Mouse (Mus musculus) MEL (cell line): ENCODE data around the gene Olfr522. TPM values are rescaled to one million over a fixed set of nuclear protein-coding genes. Genes with fewer than 3 reads are reported as not detected.

Experiments used
- DNase-seq: peaks from one replicate; pipeline ENCODE4 v3.0.0; 2011; ENCODE audit warnings: low read depth, low spot score
- H3K27ac ChIP-seq: 2 replicates; pipeline ENCODE4 v1.5.1; 2012; ENCODE audit warnings: low read depth, mild to moderate bottlenecking, control low read depth, low read length, moderate library complexity; ENCODE audit not compliant: control insufficient read depth
- H3K27me3 ChIP-seq, 2 experiments: fragments of 150-350 bp in 1 of 2; sonication (generic) in 1 of 2; 2 replicates each; pipeline ENCODE4 v1.6.1; 2012; ENCODE audit warnings: low read length in 2 of 2, mild to moderate bottlenecking in 2 of 2, improper control_type of control experiment in 1 of 2, moderate library complexity in 1 of 2; ENCODE audit not compliant: insufficient read depth in 2 of 2, control insufficient read depth in 1 of 2
- H3K36me3 ChIP-seq, 2 experiments: 2 replicates each; pipeline ENCODE4 v1.6.1; 2012 to 2014; ENCODE audit warnings: low read length in 2 of 2, improper control_type of control experiment in 1 of 2, inconsistent platforms in 1 of 2, mild to moderate bottlenecking in 1 of 2; ENCODE audit not compliant: insufficient read depth in 2 of 2, control insufficient read depth in 1 of 2
- H3K4me1 ChIP-seq, 2 experiments: fragments of 150-350 bp in 1 of 2; sonication (generic) in 1 of 2; 2 replicates each; pipeline ENCODE4 v1.6.1; 2012; ENCODE audit warnings: low read length in 2 of 2, improper control_type of control experiment in 1 of 2, mild to moderate bottlenecking in 1 of 2; ENCODE audit not compliant: insufficient read depth in 2 of 2, control insufficient read depth in 1 of 2
- H3K4me3 ChIP-seq, 2 experiments: fragments of 150-350 bp in 1 of 2; sonication (generic) in 1 of 2; 2 replicates each; pipeline ENCODE4 v1.5.1; 2012; ENCODE audit warnings: low read depth in 2 of 2, low read length in 2 of 2, mild to moderate bottlenecking in 2 of 2, moderate library complexity in 2 of 2, control low read depth in 1 of 2, improper control_type of control experiment in 1 of 2; ENCODE audit not compliant: control insufficient read depth in 1 of 2, insufficient read depth in 1 of 2
- H3K79me2 ChIP-seq: 2 replicates; pipeline ENCODE4 v1.6.1; 2012; ENCODE audit warnings: mild to moderate bottlenecking, low read length, moderate library complexity; ENCODE audit not compliant: control insufficient read depth, poor library complexity, insufficient read depth
- H3K9ac ChIP-seq: 2 replicates; pipeline ENCODE4 v1.6.1; 2012; ENCODE audit warnings: low read depth, mild to moderate bottlenecking, control low read depth, low read length, moderate library complexity; ENCODE audit not compliant: control insufficient read depth, poor library complexity, severe bottlenecking
- H3K9me3 ChIP-seq: fragments of 150-350 bp; sonication (generic); replicated peaks from 2 replicates; pipeline ENCODE4 v1.6.1; 2012; ENCODE audit warnings: mild to moderate bottlenecking, low read length, improper control_type of control experiment, moderate library complexity; ENCODE audit not compliant: insufficient read depth
- CHD1 ChIP-seq: IDR thresholded peaks from 2 replicates; pipeline ENCODE4 v1.6.1; 2012; ENCODE audit warnings: low read depth, mild to moderate bottlenecking, inconsistent platforms, low read length, improper control_type of control experiment
- CHD2 ChIP-seq: IDR thresholded peaks from 2 replicates; pipeline ENCODE4 v1.6.1; 2011; ENCODE audit warnings: low read length, improper control_type of control experiment
- CTCF ChIP-seq, 3 experiments: IDR thresholded peaks in 2 of 3; conservative IDR thresholded peaks in 1 of 3; 2 replicates each; pipeline ENCODE4 v1.5.1; 2011 to 2012; ENCODE audit warnings: low read length in 3 of 3, low read depth in 2 of 3, mild to moderate bottlenecking in 2 of 3, improper control_type of control experiment in 1 of 3, inconsistent platforms in 1 of 3, mixed read lengths in 1 of 3, moderate library complexity in 1 of 3; ENCODE audit not compliant: control insufficient read depth in 1 of 3, insufficient read depth in 1 of 3, poor library complexity in 1 of 3, severe bottlenecking in 1 of 3
- ELF1 ChIP-seq: IDR thresholded peaks from 2 replicates; pipeline ENCODE4 v1.6.1; 2014; ENCODE audit warnings: low read depth, mild to moderate bottlenecking, inconsistent platforms, low read length, improper control_type of control experiment, moderate library complexity
- EP300 ChIP-seq, 2 experiments: IDR thresholded peaks; 2 replicates each; pipeline ENCODE4 v1.6.1; 2011; ENCODE audit warnings: improper control_type of control experiment in 2 of 2, low read length in 2 of 2, low read depth in 1 of 2, mild to moderate bottlenecking in 1 of 2
- ETS1 ChIP-seq: IDR thresholded peaks from 2 replicates; pipeline ENCODE4 v1.6.1; 2012; ENCODE audit warnings: low read depth, mild to moderate bottlenecking, inconsistent platforms, low read length, improper control_type of control experiment, moderate library complexity
- GABPA ChIP-seq: IDR thresholded peaks from 2 replicates; pipeline ENCODE4 v1.6.1; 2012; ENCODE audit warnings: low read depth, mild to moderate bottlenecking, inconsistent platforms, low read length, improper control_type of control experiment, moderate library complexity
- JUND ChIP-seq: IDR thresholded peaks from 2 replicates; pipeline ENCODE4 v1.6.1; 2011; ENCODE audit warnings: low read depth, mild to moderate bottlenecking, improper control_type of control experiment, low read length
- KAT2A ChIP-seq: conservative IDR thresholded peaks from 2 replicates; pipeline ENCODE4 v1.6.1; 2012; ENCODE audit warnings: low read depth, low read length, improper control_type of control experiment, inconsistent platforms
- MAFK ChIP-seq: IDR thresholded peaks from 2 replicates; pipeline ENCODE4 v1.6.1; 2011; ENCODE audit warnings: low read depth, mild to moderate bottlenecking, low read length, improper control_type of control experiment, borderline replicate concordance
- MEF2A ChIP-seq: IDR thresholded peaks from 2 replicates; pipeline ENCODE4 v1.6.1; 2014; ENCODE audit warnings: low read depth, mild to moderate bottlenecking, inconsistent platforms, low read length, improper control_type of control experiment; ENCODE audit not compliant: poor library complexity, insufficient replicate concordance, severe bottlenecking; ENCODE audit errors: extremely low read depth
- MYB ChIP-seq: IDR thresholded peaks from 2 replicates; pipeline ENCODE4 v1.6.1; 2011; ENCODE audit warnings: mild to moderate bottlenecking, low read depth, low read length, improper control_type of control experiment
- MYC ChIP-seq: IDR thresholded peaks from 2 replicates; pipeline ENCODE4 v1.6.1; 2011; ENCODE audit warnings: low read depth, mild to moderate bottlenecking, low read length, improper control_type of control experiment, moderate library complexity
- NELFE ChIP-seq: IDR thresholded peaks from 2 replicates; pipeline ENCODE4 v1.6.1; 2011; ENCODE audit warnings: low read depth, low read length, improper control_type of control experiment
- NRF1 ChIP-seq: IDR thresholded peaks from 2 replicates; pipeline ENCODE4 v1.6.1; 2014; ENCODE audit warnings: low read depth, mild to moderate bottlenecking, inconsistent platforms, low read length, improper control_type of control experiment, moderate library complexity; ENCODE audit not compliant: poor library complexity, insufficient read depth, severe bottlenecking
- POLR2A ChIP-seq, 2 experiments: IDR thresholded peaks; 2 replicates each; pipeline ENCODE4 v1.6.1; 2011 to 2012; ENCODE audit warnings: low read length in 2 of 2, mild to moderate bottlenecking in 2 of 2, control low read depth in 1 of 2, improper control_type of control experiment in 1 of 2, low read depth in 1 of 2, moderate library complexity in 1 of 2; ENCODE audit not compliant: control insufficient read depth in 1 of 2, insufficient read depth in 1 of 2, poor library complexity in 1 of 2
- POLR2AphosphoS2 ChIP-seq: IDR thresholded peaks from 2 replicates; pipeline ENCODE4 v1.6.1; 2011; ENCODE audit warnings: low read length, improper control_type of control experiment
- RAD21 ChIP-seq: IDR thresholded peaks from 2 replicates; pipeline ENCODE4 v1.6.1; 2011; ENCODE audit warnings: mild to moderate bottlenecking, low read depth, low read length, improper control_type of control experiment
- RCOR1 ChIP-seq: IDR thresholded peaks from 2 replicates; pipeline ENCODE4 v1.6.1; 2012; ENCODE audit warnings: low read depth, mild to moderate bottlenecking, inconsistent platforms, low read length, improper control_type of control experiment
- SIN3A ChIP-seq: IDR thresholded peaks from 2 replicates; pipeline ENCODE4 v1.6.1; 2012; ENCODE audit warnings: low read length, improper control_type of control experiment, inconsistent platforms
- SMC3 ChIP-seq: IDR thresholded peaks from 2 replicates; pipeline ENCODE4 v1.6.1; 2011; ENCODE audit warnings: low read depth, low read length, improper control_type of control experiment
- TAL1 ChIP-seq: IDR thresholded peaks from 2 replicates; pipeline ENCODE4 v1.6.1; 2012; ENCODE audit warnings: mild to moderate bottlenecking, inconsistent platforms, low read length, moderate library complexity, mixed read lengths
- TBP ChIP-seq: IDR thresholded peaks from 2 replicates; pipeline ENCODE4 v1.8.0; 2011; ENCODE audit warnings: low read depth, low read length, improper control_type of control experiment
- TCF12 ChIP-seq: IDR thresholded peaks from 2 replicates; pipeline ENCODE4 v1.6.1; 2014; ENCODE audit warnings: low read depth, mild to moderate bottlenecking, inconsistent platforms, low read length, improper control_type of control experiment, moderate library complexity
- UBTF ChIP-seq: IDR thresholded peaks from 2 replicates; pipeline ENCODE4 v1.6.1; 2012; ENCODE audit warnings: low read depth, mild to moderate bottlenecking, inconsistent platforms, low read length, improper control_type of control experiment, moderate library complexity, borderline replicate concordance; ENCODE audit not compliant: insufficient read depth
- USF1 ChIP-seq: IDR thresholded peaks from 2 replicates; pipeline ENCODE4 v1.6.1; 2014; ENCODE audit warnings: low read depth, mild to moderate bottlenecking, inconsistent platforms, low read length, improper control_type of control experiment, moderate library complexity
- USF2 ChIP-seq, 2 experiments: IDR thresholded peaks; 2 replicates each; pipeline ENCODE4 v1.6.1; 2011 to 2012; ENCODE audit warnings: improper control_type of control experiment in 2 of 2, low read length in 2 of 2, borderline replicate concordance in 1 of 2, inconsistent platforms in 1 of 2, low read depth in 1 of 2, mild to moderate bottlenecking in 1 of 2; ENCODE audit not compliant: insufficient read depth in 1 of 2
- ZC3H11A ChIP-seq: IDR thresholded peaks from 2 replicates; pipeline ENCODE4 v1.6.1; 2012; ENCODE audit warnings: low read depth, mild to moderate bottlenecking, inconsistent platforms, low read length, improper control_type of control experiment
- ZKSCAN1 ChIP-seq: IDR thresholded peaks from 2 replicates; pipeline ENCODE4 v1.6.1; 2012; ENCODE audit warnings: low read depth, mild to moderate bottlenecking, inconsistent platforms, low read length, improper control_type of control experiment, moderate library complexity
- ZMIZ1 ChIP-seq: IDR thresholded peaks from 2 replicates; pipeline ENCODE4 v1.6.1; 2012; ENCODE audit warnings: low read depth, mild to moderate bottlenecking, inconsistent platforms, low read length, improper control_type of control experiment, moderate library complexity
- ZNF384 ChIP-seq: IDR thresholded peaks from 2 replicates; pipeline ENCODE4 v1.6.1; 2012; ENCODE audit warnings: low read depth, mild to moderate bottlenecking, inconsistent platforms, low read length, improper control_type of control experiment
- polyA plus RNA-seq, 2 experiments: library from polyadenylated mRNA; stranded (reverse) in 1 of 2; unstranded in 1 of 2; fragments of >175 nt in 1 of 2; fragments of >200 nt in 1 of 2; gene quantifications; 2 replicates each; pipeline versions ENCODE4 v1.2.1 to v1.2.4; 2012; ENCODE audit warnings: low replicate concordance in 2 of 2, low read depth in 1 of 2; ENCODE audit not compliant: insufficient read length in 2 of 2, insufficient read depth in 1 of 2, missing spikeins in 1 of 2
- total RNA-seq: library from RNA; depleted of rRNA; stranded (reverse); fragments of 300-350 nt; gene quantifications from 2 replicates; pipeline ENCODE4 v1.2.3, GENCODE M21; 2012

Gene Olfr522
- total and polyA plus RNA-seq, 3 experiments: not detected

- no peaks in the 10 kb centered on the region for H3K27me3 ChIP-seq
- no peaks in the 10 kb centered on the region for H3K9me3 ChIP-seq
- no peak overlapping the region for H3K4me3 ChIP-seq
- H3K27ac ChIP-seq: no peak overlapping the region
- peaks cover 2% of the 10 kb centered on the region; the same call in 1 of the 2 replicates for H3K79me2 ChIP-seq
- TF ChIP-seq TCF12: no peak
- TF ChIP-seq SIN3A: no peak
- no peak for TF ChIP-seq ZNF384
- no peak for TF ChIP-seq USF2 (IDR thresholded peaks at IDR 0.05; ENCODE audit: borderline replicate concordance in 1 of 2, insufficient read depth in 1 of 2, low read depth in 1 of 2, low read length in 2 of 2)
- TF ChIP-seq TAL1: no peak
- TF ChIP-seq ELF1: no peak
- TF ChIP-seq POLR2A (IDR thresholded peaks at IDR 0.05; ENCODE audit: control insufficient read depth in 1 of 2, insufficient read depth in 1 of 2, low read depth in 1 of 2, low read length in 2 of 2, poor library complexity in 1 of 2): no peak
- no peak for TF ChIP-seq NRF1
- no peak for TF ChIP-seq ETS1
- TF ChIP-seq RCOR1: no peak
- TF ChIP-seq TBP: no peak
- no peak for TF ChIP-seq UBTF
- TF ChIP-seq CHD2: no peak
- peak; percentile 85 for TF ChIP-seq SMC3
- no peak for TF ChIP-seq NELFE
- TF ChIP-seq ZC3H11A: peak; percentile 68
- no peak for TF ChIP-seq JUND
- TF ChIP-seq RAD21: peak; percentile 83
- no peak for TF ChIP-seq CHD1
- no peak for TF ChIP-seq POLR2AphosphoS2
- TF ChIP-seq ZMIZ1: no peak
- no peak for TF ChIP-seq GABPA
- TF ChIP-seq KAT2A: no peak
- peak; percentile 59 to 86 (median 85) for TF ChIP-seq CTCF (IDR thresholded peaks at IDR 0.05 in 2 of 3, conservative IDR thresholded peaks at IDR 0.05 in 1 of 3; ENCODE audit: control insufficient read depth in 1 of 3, insufficient read depth in 1 of 3, low read depth in 2 of 3, low read length in 3 of 3, poor library complexity in 1 of 3, severe bottlenecking in 1 of 3)
- no peak for TF ChIP-seq MYC
- TF ChIP-seq USF1: no peak
- TF ChIP-seq EP300 (IDR thresholded peaks at IDR 0.05; ENCODE audit: low read depth in 1 of 2, low read length in 2 of 2): no peak
- TF ChIP-seq MEF2A: no peak
- no peak for TF ChIP-seq ZKSCAN1
- no peak for TF ChIP-seq MYB
- no peak for TF ChIP-seq MAFK
- DNase-seq: peak; percentile 83
- H3K36me3 ChIP-seq: peaks cover 0 to 3% of the 10 kb centered on the region in 2 experiments; a peak in 1 of 4 replicates
- H3K4me1 ChIP-seq: no peaks in the 10 kb centered on the region
- no peak overlapping the region for H3K9ac ChIP-seq
Observed at GRCm38 (mm10) chr7:140141350-140141749, 23.2 kb downstream of the Olfr522 start.
